Mouse (Mus musculus) cerebellum, adult 11-12 months (tissue): ENCODE data around the gene Sned1.
"Not testable (repeated sequence)": the region's sequence is repeated elsewhere in the genome, so short reads cannot be mapped to it uniquely, and the experiment has no call there.

Experiments
- DNase-seq: peaks from one replicate; pipeline ENCODE4 v3.0.0; 2022

The Sned1 gene

DNA sequence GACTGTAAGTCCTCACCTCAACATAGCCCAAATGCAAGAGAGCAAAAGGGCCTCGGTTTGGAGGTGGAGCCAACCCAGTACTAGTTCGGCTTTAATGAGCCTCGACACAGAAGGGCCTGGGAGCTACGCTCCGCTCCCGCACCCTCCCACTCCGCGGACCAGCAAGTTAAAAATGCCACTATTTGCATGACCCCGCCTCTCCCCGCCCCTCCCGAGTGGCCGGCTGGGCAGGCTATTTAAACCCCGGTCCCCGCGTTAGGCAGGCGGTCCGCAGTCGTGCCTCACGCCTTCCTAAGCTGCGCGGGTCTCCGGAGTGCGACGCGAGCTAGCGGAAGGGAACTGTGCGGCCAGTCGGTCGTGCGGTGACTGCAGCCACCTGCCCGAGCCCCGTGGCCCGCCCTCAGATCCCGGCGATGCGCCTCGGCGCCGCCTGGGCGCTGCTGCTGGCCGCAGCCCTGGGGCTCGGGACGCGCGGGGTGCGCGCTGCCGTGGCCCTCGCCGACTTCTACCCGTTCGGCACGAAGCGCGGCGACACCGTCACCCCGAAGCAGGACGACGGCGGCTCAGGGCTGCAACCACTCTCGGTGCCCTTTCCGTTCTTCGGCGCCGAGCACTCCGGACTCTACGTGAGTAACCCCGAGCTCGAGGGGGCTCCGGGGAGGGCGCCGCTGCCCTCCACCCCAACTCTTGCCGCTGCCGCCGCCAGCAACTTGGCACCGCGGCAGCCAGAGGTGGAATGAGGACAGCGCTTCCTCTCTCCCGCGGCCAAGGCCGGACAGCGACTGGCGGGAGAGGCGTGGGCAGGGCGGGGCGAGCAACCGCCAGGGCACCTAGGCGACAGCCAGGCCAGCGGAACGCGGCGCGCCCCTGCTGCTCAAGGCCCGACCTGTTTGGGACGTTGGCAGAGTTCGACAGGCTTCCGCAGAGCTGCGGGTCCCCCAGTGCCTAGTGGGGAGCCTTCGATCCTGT, at the start of gene Sned1:
Gene Sned1, plus strand, starts transcription at position 266 of the 969 bp plus-strand sequence.
- peak; percentile 83 for DNase-seq

GRCm38 (mm10) chr1:93190726-93191305, 44.8 kb upstream of the Sned1 start:
- DNase-seq: no peak

DNA sequence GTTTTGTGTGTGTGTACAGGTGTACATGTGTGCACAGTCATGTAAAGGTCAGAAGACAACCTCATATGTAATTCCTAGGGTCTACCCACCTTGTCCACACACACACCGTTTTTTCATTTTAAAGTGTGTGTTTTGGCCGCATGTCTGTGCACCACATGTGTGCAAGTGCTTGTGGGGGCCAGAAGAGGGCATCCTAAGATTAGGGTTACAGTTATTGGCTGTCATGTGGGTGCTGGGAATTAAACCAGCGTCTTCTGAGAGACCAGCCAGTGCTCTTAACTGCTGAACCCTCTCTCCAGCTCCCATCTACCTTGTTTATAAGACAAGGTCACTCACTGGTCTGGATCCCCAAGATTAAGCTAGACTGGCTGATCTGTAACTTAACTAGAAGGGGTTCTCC, 40.7 kb upstream of the Sned1 start:
- no peak for DNase-seq

DNA sequence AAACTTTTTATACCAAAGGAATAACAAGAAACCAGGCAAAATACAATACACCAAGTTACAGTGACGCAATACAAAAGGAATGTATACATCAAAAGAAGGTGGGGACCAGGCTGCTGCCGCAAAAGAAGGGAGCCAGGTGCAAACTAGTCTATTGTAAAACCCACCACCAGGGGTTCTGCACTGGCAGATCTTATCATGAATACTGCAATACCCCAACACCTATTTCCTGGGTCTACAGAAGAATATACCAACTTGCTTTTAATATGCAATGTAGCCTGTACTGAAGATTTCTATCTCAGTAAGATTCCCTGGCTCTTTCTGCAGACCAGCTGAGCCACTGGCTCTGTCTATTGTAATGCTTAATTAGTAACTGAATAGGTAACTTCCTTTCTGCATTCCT, 38.2 kb upstream of the Sned1 start:
- DNase-seq: not testable (repeated sequence)

DNA sequence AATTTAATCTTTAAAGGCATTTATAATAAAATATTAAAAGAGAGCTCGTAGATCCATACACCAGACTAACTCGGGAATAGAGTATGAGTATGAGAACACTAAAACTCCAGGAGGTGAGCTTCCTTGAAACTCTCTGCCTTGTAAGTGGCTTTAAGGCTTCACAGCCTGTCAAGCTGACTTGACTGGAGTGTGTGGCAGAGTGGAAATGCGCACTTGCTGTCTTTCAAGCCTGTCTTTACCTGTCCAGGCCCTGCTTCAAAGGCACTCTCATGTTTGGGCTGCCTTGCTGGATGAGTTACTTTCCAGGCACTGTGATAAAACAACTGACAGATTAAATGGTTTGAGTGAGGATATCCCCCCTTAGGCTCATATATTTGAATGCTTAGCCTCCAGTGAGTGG, 37.7 kb upstream of the Sned1 start:
- no peak for DNase-seq

DNA sequence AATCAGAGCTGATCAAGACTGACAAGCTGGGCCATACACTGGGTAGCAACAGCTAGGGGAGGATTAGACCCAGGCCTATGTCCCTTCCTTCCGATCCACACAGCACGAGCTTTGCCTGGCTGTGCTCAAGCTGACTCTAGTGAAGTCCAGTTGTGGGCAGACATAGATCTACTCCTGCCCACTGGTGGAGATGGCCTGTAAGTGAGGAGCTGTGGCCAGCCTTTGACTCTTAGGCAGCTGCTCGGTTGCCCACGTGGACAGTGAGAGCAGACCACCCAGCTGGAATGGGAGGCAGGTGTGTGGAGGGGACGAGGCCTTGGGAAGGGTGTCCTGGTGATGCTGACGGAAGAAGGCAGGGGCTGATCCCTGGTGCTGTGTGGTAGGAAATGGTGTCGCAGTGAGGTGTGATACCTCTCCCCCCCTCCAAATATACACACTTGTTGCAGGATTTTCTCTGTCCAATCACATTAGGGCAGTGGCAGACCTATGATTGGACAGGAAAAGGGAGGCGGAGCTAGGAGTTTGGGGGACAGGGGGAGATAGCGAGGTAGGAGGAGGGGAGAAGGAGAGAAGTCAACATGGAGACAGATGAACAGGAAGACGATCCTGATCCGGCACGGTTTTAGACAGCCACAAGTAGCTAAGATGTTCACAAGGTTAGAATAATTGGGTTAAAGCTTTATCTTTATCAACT, 29.2 kb upstream of the Sned1 start:
- no peak for DNase-seq

GRCm38 (mm10) chr1:93207536-93208064, 28.0 kb upstream of the Sned1 start:
- no peak for DNase-seq

DNA sequence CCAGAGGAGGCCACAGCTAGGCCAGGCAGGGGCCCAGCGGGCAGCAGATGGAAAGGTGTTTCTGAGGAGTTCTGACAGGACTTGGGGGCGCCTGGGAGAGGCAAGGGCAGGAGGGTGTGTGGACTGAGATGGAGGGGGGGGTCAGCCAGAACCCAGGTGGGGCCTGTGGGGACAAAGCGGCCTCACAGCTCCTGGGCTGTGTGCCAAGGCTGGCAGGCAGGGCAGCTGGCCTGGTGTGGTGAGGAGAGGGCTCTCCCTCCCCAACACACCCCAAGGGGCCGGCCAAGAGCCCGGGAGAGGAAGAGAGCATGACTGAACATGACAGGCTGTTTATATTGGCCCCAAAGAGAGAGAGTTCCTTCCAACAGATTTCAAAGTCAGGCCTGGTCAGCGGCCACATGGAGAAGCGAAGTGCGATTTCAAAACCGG, 25.4 kb upstream of the Sned1 start:
- DNase-seq: peak; percentile 44

DNA sequence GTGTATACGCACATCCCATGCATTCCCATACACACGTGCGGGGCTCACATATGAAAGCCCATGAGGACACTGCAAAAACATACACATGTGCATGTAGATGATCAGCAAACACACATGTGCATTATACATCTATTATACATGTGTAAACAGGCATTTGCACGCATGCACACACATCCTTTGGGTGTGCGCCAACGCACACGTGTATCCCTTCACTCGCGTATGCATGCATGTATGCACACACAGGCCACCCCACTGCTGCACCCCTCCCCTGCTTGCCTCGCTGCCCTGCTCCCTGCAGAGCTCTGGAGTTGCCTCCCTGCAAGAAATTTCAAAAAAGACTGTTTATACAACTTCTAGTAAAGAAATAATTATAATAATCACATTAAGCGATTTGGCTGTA, 24.6 kb upstream of the Sned1 start:
- no peak for DNase-seq

DNA sequence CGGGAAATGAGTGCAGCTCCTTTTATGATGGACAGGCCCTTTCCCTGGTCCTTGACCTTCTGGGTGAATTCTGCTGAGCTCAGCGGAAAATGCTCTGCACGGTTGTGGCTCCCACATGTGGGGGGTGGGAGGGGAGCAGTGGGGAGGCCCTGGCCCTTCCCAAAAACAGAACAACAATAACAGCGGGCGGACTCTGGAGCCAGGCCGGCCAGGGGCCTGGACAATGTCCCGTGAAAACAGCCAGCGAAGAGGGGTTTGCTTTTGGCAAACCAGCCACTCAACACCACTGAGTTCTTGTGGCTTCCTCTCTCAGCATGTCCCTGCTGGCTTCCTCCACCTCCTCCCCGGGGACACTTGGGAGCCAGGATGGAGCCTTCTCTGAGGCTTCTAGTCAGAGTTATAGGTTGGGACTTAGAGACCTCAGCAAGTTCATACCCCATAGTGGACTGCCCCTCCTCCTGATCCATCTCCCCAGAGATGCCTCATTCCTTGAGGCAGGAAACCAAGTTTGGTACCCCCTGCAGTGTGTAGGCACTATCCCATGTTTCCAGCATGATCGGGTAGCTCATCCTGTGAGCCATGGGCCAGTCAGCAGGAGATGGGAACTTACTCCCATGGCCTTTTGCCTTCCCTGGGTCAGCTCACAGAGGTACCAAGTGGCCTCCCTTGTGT, 24.0 kb upstream of the Sned1 start:
- DNase-seq: no peak

GRCm38 (mm10) chr1:93212441-93212840, 23.2 kb upstream of the Sned1 start:
- no peak for DNase-seq

DNA sequence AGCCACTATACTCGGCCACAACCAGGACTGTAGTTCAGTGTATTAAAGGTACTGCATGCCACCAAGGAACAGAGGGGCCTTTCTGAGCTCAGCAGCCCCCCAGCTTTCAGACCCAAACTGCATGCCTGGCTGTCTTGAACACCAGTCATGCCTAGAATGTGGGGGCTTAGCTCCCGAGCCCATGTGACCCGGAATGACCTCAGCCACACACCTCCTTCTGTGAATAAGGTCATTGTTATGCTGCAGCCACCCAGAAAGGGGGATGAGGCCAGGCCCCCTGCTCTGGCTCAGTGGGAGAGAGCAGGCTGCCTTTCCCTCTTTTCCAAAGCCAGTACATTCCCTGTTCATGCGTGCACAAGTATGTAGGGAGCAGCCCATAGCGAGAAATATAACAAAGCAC, 21.0 kb upstream of the Sned1 start:
- DNase-seq: no peak

DNA sequence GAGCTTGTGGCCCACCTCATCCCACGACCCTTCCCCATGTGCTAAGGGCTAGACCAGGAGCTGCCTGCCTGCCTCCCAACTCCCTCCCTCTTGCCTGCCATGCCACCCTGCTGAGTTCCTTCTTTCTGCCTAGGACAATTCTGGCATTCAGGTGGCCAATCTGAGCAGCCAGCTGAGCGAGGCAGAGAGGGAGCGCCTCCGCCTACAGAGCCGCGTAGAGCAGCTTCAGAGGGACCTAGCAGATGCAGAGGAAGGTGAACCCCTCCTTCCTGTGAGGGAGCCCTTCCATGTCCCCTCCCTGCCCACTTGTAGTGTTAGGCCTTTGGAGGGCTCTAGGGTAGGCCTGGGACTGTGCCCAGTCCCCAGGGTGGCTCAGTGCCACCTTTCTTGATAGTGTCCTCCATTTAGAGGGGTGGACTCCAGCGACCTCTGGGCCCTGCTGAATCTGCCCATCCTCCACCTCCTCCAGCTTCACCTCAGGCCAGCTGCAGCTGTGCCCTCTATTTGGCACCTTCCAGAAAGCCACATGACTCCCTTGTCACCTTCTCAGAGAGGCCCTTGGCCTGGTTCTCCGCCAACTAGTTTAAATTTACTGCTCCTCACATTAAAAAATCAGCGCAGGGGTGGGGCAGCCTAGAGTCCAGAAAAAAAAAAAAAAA, 18.7 kb upstream of the Sned1 start:
- DNase-seq: no peak

DNA sequence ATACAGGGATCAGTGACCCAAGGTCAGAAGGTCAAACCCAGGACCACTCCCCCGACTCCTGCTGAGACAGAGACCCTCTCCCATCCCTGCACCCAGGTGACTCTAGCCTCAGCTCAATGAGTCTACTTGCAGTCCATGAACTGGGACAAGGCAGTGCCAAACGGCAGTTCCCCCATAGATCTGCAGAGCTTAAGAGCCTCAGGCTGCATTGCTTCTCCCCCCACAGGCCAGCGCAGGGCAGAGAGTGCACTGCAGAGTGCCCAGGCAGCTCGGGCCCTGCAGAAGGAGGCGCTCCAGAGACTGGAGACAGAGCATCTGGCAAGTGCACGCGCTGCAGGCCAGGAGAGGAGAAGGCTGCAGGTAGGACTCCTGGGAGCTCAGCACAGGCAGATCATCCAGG, 18.1 kb upstream of the Sned1 start:
- DNase-seq: no peak

GRCm38 (mm10) chr1:93220776-93221175, 14.9 kb upstream of the Sned1 start:
- no peak for DNase-seq

- DNase-seq: no peak
Measured at GRCm38 (mm10) chr1:93223972-93224371, 11.7 kb upstream of the Sned1 start.

DNA sequence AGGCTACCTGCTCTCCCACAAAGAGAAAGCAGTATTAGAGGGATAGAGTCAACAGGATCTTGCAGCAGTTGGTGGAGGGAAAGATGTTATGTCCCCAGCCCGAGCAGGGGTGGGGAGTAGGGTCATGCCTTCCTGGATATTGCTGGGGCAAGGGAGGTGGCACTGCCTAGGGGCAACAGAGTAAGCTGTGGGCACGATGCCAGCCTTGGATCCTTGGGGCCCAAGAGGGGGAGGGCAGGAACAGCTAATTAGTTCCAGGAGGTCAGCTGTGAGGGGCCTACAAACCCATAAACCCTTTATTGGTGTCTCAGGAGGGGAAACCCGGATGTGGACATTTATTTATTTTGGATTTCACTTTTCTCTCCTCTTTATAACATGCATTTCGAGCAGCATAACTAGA, 10.4 kb upstream of the Sned1 start:
- DNase-seq: no peak

GRCm38 (mm10) chr1:93225731-93226520, 9.7 kb upstream of the Sned1 start:
- no peak for DNase-seq

DNA sequence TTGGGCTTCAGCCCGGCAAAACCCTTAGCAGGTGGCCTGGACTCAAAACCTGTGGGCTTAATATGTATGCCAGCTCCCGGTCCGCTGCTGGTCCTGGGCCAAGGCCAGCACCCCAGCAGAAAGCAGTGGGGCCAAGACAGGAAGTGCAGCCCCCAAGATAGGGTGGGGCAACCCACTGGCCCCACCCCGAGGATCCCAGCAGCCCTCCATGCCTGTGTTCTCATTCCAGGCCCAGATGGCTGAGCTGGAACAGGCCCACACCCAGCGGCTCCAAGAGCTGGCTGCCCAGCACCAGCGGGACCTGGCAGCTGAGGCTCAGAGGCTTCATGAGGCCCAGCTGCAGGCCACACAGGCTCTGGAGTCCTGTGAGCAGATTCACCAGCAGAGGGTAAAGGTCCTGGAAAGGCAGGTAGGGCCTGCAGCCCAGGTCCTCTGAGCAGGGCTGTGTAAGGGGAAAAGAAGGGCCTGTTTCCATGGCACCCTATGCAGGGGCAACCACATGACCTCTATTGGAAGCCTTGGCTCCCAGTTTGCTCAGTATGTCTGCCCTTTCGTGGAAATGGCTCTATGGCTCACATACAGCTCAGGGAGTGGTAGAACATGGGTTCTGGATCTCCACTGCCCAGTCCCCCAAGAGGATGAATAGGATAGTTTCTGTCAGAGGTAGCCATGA, 8.2 kb upstream of the Sned1 start:
- DNase-seq: peak; percentile 53

- no peak for DNase-seq
Measured at GRCm38 (mm10) chr1:93227976-93228365, 7.7 kb upstream of the Sned1 start.

- DNase-seq: no peak
Measured at GRCm38 (mm10) chr1:93229221-93229620, 6.4 kb upstream of the Sned1 start.
